Mouse (Mus musculus): Measurements from ENCODE around the gene Plk5. TPM values are rescaled to one million over a fixed set of nuclear protein-coding genes. Genes with fewer than 3 reads are reported as not detected.
A peak's percentile ranks its signal among the peaks of the same experiment; 100 is the strongest.

Plk5 gene
- polyA plus RNA-seq, 1 experiment from 2014 or later, result 11.0 TPM

GRCm38 (mm10) chr10:80320340-80320760, 35.9 kb upstream of the Plk5 start, which contains the start of gene 2310011J03Rik:
Gene 2310011J03Rik (minus strand): TSS chr10:80320537.
- Histone ChIP-seq H3K4me1 (ENCODE audit: control insufficient read depth, insufficient read depth, low read depth, low read length) (peaks cover 19% of the 10 kb centered on the region), H3K27me3 (replicated peaks; ENCODE audit: control insufficient read depth, insufficient read depth, low read length) (no peaks in the 10 kb centered on the region), H3K4me3 (ENCODE audit: low read length) (peak within 1 kb of the TSS; percentile 78), H3K9me3 (ENCODE audit: control insufficient read depth, low read length) (no peaks in the 10 kb centered on the region), H3K36me3 (ENCODE audit: control insufficient read depth, insufficient read depth, low read length) (peaks cover 24% of the 10 kb centered on the region), H3K27ac (ENCODE audit: low read depth, low read length) (peak within 1 kb of the TSS; percentile 75), H3K9ac (ENCODE audit: low read depth, low read length) (peak within 1 kb of the TSS; percentile 75), H3K4me2 (ENCODE audit: low read length) (peak within 1 kb of the TSS; percentile 98)
- peak; percentile 65 for ATAC-seq
- WGBS, result under 1% methylated on average over 34 of the region's 34 CpGs

GRCm38 (mm10) chr10:80321014-80321669, 35.1 kb upstream of the Plk5 start:
- ATAC-seq, result no peak
- WGBS, result 69% methylated on average over 6 of the region's 6 CpGs
- Histone ChIP-seq H3K4me3 (ENCODE audit: low read length) (no peak overlapping the region), H3K27ac (ENCODE audit: low read depth, low read length) (no peak overlapping the region), H3K9ac (ENCODE audit: low read depth, low read length) (no peak overlapping the region), H3K9me3 (ENCODE audit: control insufficient read depth, low read length) (no peaks in the 10 kb centered on the region), H3K36me3 (ENCODE audit: control insufficient read depth, insufficient read depth, low read length) (peaks cover 18% of the 10 kb centered on the region), H3K4me2 (ENCODE audit: low read length) (no peak overlapping the region), H3K4me1 (ENCODE audit: control insufficient read depth, insufficient read depth, low read depth, low read length) (peaks cover 19% of the 10 kb centered on the region), H3K27me3 (replicated peaks; ENCODE audit: control insufficient read depth, insufficient read depth, low read length) (no peaks in the 10 kb centered on the region)

- ATAC-seq, result no peak
Observed at GRCm38 (mm10) chr10:80321670-80322581, 34.3 kb upstream of the Plk5 start.

GRCm38 (mm10) chr10:80322811-80323211, 33.4 kb upstream of the Plk5 start:
- Histone ChIP-seq H3K4me2 (ENCODE audit: low read length) (peak overlapping the region; percentile 98), H3K9ac (ENCODE audit: low read depth, low read length) (peak overlapping the region; percentile 70)
- 8% methylated on average over 28 of the region's 28 CpGs for WGBS

More at GRCm38 (mm10) chr10:80321670-80322581, 34.3 kb upstream of the Plk5 start:
- H3K4me3 ChIP-seq (ENCODE audit: low read length), result no peak overlapping the region
- 91% methylated on average over 21 of the region's 21 CpGs for WGBS
- H3K27ac ChIP-seq (ENCODE audit: low read depth, low read length), result no peak overlapping the region
- H3K27me3 ChIP-seq (replicated peaks; ENCODE audit: control insufficient read depth, insufficient read depth, low read length), result no peaks in the 10 kb centered on the region
- H3K36me3 ChIP-seq (ENCODE audit: control insufficient read depth, insufficient read depth, low read length), result peaks cover 11% of the 10 kb centered on the region
- H3K9ac ChIP-seq (ENCODE audit: low read depth, low read length), result no peak overlapping the region
- H3K4me1 ChIP-seq (ENCODE audit: control insufficient read depth, insufficient read depth, low read depth, low read length), result peaks cover 19% of the 10 kb centered on the region
- no peak overlapping the region; the same call in 1 of the 2 replicates for H3K4me2 ChIP-seq (ENCODE audit: low read length)
- H3K9me3 ChIP-seq (ENCODE audit: control insufficient read depth, low read length), result no peaks in the 10 kb centered on the region

GRCm38 (mm10) chr10:80323261-80324119, 32.8 kb upstream of the Plk5 start:
- ATAC-seq, result peak; percentile 34
- peak overlapping the region; percentile 70 for H3K9ac ChIP-seq (ENCODE audit: low read depth, low read length)
- H3K9me3 ChIP-seq (ENCODE audit: control insufficient read depth, low read length), result no peaks in the 10 kb centered on the region
- 0 out of 2 replicates have a peak, but pooled peaks cover 2% of the 10 kb centered on the region for H3K36me3 ChIP-seq (ENCODE audit: control insufficient read depth, insufficient read depth, low read length)
- H3K27ac ChIP-seq (ENCODE audit: low read depth, low read length), result peak overlapping the region; percentile 34; the same call in 1 of the 2 replicates
- H3K4me1 ChIP-seq (ENCODE audit: control insufficient read depth, insufficient read depth, low read depth, low read length), result peaks cover 19% of the 10 kb centered on the region
- 1% methylated on average over 37 of the region's 46 CpGs for WGBS
- H3K4me3 ChIP-seq (ENCODE audit: low read length), result peak overlapping the region; percentile 58
- peak overlapping the region; percentile 98 for H3K4me2 ChIP-seq (ENCODE audit: low read length)
- H3K27me3 ChIP-seq (replicated peaks; ENCODE audit: control insufficient read depth, insufficient read depth, low read length), result no peaks in the 10 kb centered on the region

More at GRCm38 (mm10) chr10:80322811-80323211, 33.4 kb upstream of the Plk5 start:
- Histone ChIP-seq H3K36me3 (ENCODE audit: control insufficient read depth, insufficient read depth, low read length) (peaks cover 3% of the 10 kb centered on the region), H3K9me3 (ENCODE audit: control insufficient read depth, low read length) (no peaks in the 10 kb centered on the region), H3K4me3 (ENCODE audit: low read length) (peak overlapping the region; percentile 58), H3K27me3 (replicated peaks; ENCODE audit: control insufficient read depth, insufficient read depth, low read length) (no peaks in the 10 kb centered on the region), H3K4me1 (ENCODE audit: control insufficient read depth, insufficient read depth, low read depth, low read length) (peaks cover 19% of the 10 kb centered on the region), H3K27ac (ENCODE audit: low read depth, low read length) (no peak overlapping the region)
- 0 out of 2 replicates have a peak, but pooled peaks have one; percentile 2 for ATAC-seq

GRCm38 (mm10) chr10:80324120-80325037, 31.9 kb upstream of the Plk5 start:
- Histone ChIP-seq H3K27ac (ENCODE audit: low read depth, low read length) (no peak overlapping the region), H3K27me3 (replicated peaks; ENCODE audit: control insufficient read depth, insufficient read depth, low read length) (no peaks in the 10 kb centered on the region), H3K4me1 (ENCODE audit: control insufficient read depth, insufficient read depth, low read depth, low read length) (peaks cover 17% of the 10 kb centered on the region), H3K36me3 (ENCODE audit: control insufficient read depth, insufficient read depth, low read length) (no peaks in the 10 kb centered on the region), H3K4me2 (ENCODE audit: low read length) (peak overlapping the region; percentile 98; the same call in 1 of the 2 replicates), H3K4me3 (ENCODE audit: low read length) (no peak overlapping the region; the same call in 1 of the 2 replicates), H3K9ac (ENCODE audit: low read depth, low read length) (no peak overlapping the region), H3K9me3 (ENCODE audit: control insufficient read depth, low read length) (no peaks in the 10 kb centered on the region)
- 76% methylated on average over 17 of the region's 17 CpGs for WGBS
- ATAC-seq, result no peak

- H3K27ac ChIP-seq (ENCODE audit: low read depth, low read length), result no peak overlapping the region
- no peaks in the 10 kb centered on the region for H3K27me3 ChIP-seq (replicated peaks; ENCODE audit: control insufficient read depth, insufficient read depth, low read length)
- no peak for ATAC-seq
- no peak overlapping the region; the same call in 1 of the 2 replicates for H3K9ac ChIP-seq (ENCODE audit: low read depth, low read length)
- H3K4me2 ChIP-seq (ENCODE audit: low read length), result no peak overlapping the region
- H3K4me3 ChIP-seq (ENCODE audit: low read length), result no peak overlapping the region
- H3K9me3 ChIP-seq (ENCODE audit: control insufficient read depth, low read length), result no peaks in the 10 kb centered on the region
- no peaks in the 10 kb centered on the region for H3K36me3 ChIP-seq (ENCODE audit: control insufficient read depth, insufficient read depth, low read length)
- H3K4me1 ChIP-seq (ENCODE audit: control insufficient read depth, insufficient read depth, low read depth, low read length), result peaks cover 11% of the 10 kb centered on the region
- WGBS, result 82% methylated on average over 21 of the region's 21 CpGs
Observed at GRCm38 (mm10) chr10:80325045-80325444, 31.2 kb upstream of the Plk5 start.

Data from hindbrain, embryonic 16.5 days (tissue).